Mouse (Mus musculus): ENCODE data around the gene Pilra.

Pilra gene

DNA sequence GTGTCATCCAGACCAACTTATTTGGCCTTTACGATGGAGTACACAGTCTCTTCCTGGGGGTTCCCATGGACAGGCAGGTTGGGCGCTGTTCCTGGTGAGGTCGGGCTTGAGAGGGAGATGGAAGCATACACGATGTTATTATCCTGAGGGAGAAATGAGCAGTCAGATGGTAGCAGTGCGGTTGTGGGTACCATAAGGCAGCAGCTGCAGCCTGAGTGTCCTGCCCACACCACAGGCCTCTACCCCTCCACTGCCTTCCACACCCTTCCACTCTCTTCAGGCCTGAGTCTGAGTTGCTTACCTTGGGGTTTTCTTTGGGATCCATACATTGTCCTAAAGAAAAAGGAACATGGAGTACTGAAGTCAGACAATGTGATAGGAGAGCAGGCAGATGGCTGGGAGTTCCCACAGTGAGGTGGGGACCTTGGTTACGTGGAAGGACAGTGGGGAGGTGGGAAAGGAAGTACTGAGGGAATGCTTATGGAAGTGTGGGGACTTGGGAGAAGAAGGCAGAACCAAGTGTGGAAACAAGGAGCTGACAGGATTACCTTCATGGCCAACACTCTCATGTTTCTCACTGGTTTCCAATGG, 12.5 kb downstream of the Pilra start:
- DNase-seq (ENCODE audit: low read depth): no peak

DNA sequence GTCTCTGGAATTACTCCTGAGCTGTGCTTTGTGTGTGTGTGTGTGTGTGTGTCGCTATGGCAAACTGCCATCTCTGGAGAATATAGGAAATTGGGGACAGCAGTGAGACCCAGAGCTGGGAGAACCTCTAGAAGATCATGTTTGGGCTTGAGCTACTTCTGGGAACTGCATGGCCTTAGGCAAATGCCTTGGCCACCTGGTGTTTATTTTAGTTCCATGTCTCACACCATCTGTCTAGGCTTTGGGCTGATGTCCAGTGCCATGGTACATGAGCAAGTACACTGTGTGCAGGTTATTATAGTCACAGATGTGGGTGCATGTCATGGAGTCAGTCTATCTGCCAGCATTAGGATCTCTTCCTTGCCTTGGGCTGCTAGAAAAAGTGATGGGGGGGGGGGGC, 13.5 kb downstream of the Pilra start:
- DNase-seq (ENCODE audit: low read depth): no peak

DNA sequence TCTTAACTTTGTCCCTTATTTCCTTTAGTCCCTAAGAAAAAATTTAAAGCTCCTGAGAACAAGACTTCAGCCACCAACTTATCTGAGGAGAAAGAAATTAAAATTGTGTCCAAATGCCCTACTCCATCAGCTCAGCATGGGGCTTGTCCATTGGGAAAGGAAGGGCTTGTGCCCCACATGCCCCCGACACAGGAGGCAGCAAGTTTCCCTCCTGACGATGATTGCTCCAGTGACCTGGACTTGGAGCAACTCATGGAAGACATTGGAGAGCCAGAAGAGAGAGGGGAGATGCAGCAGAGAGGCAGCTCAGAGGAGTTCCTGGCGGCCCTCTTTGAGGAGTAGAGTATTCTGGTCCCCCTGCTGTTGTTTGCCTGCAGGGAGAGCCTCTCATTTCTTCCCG, 14.0 kb downstream of the Pilra start:
- DNase-seq (ENCODE audit: low read depth): no peak

DNA sequence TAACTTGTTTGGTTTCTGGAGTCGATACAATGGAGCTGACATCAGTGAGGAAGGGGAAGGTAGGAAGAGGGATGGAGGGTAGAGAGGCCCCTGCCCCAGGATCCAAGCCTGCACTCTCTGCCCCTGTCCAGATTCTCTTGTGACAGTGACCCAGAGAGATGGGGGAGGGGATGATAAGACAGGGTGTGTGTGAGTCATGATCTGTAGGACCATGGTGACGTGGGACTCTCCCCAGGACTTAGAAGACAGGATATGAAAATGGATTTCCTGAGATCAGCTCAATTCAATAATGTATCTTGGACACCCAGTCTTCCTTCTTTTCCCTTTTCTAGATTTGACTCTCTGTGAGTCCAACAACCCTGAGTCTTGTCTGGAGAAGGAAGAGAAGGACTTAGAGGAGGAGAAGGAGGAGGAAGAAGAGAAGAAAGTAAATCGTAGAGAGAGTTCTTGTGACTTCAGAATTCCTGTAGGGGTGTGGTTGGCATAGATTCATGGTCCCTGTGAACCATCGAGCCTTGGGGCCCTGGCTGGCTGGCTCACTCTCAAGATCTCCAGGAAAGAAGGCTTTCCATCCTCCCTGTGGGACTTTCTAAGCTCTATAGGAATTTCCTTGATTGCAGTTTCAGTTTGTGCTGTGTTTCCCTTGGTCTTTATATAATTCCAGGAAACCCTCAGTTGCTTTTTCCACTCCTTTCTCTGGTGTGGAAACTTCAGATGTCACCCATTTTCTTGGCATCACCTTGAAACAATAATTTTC, 18.4 kb downstream of the Pilra start:
- peak; percentile 37 for DNase-seq (ENCODE audit: low read depth)

DNA sequence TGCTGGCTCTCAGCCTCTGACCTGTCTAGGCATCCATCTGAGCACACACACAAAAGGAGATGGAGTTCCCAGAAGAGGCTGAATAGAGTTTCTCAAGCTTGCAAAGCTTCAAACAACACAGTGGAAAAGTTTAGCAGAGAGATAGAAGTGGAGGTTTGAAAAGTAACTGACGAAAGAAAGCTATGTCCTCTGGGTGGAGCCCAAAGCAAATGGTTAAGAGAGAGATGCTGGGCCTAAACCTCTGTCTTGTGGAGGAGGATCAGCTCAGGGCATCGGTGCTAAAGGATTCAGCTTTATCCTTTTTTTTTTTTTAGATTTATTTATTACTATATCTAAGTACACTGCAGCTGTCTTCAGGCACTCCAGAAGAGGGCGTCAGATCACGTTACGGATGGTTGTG, 27.8 kb downstream of the Pilra start:
- DNase-seq (ENCODE audit: low read depth): no peak

DNA sequence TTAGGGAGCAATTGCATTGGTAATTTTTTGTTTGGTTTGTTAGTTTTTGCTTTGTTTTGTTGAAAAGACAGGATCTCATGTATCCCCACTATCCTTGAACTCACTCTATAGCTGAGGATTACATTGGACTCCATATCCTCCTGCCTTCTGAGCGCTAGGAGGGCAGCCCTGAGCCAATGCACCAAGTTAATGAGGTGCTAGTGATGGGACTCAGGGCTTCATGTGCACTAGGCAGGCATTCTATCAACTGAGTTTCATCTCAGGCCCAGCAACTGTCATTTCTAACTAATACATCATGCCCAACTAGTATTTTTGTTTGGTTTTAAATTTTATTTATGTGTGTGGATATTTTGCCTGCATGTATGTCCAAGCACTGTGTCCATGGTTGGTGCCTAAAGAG, 29.9 kb downstream of the Pilra start:
- no peak for DNase-seq (ENCODE audit: low read depth)

DNA sequence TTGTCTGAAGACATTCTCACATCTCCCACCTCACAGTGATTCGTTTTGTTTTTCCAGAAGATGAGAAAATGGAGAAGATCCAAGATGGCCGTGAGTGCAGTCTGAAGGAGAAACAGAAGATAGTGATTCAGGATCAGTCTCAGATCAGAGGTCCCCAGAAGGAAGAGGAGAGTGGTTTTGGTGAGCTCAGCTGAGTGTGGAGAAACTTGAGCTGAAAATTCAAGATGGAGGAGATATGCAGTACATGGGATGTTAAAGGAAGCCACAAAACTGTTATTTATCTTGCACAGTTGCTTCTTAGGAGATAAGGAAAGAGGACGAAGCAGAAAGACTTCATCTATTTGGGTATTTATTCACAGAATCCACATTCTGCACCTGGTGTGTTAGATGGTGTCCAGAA, 35.2 kb downstream of the Pilra start:
- DNase-seq (ENCODE audit: low read depth): peak; percentile 36

DNA sequence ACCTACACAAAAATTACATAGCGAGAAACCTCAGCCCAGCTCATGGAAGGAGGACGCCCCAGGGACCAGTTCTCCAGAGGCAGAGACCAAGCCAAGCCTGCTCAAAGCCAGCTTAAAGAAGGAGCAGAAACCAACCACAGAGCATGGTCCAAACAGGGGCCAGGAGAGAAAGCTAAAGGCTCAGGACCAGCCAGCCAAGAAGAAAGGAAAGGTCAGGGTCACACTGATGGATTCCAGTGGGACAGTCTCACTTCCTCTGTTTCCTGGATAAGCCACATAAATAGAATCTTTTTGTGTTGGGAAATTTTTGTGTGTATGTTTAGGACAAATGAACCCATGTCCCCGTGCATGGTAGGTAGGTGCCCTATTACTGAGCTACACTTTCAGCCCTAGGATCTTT, 39.5 kb downstream of the Pilra start:
- no peak for DNase-seq (ENCODE audit: low read depth)

DNA sequence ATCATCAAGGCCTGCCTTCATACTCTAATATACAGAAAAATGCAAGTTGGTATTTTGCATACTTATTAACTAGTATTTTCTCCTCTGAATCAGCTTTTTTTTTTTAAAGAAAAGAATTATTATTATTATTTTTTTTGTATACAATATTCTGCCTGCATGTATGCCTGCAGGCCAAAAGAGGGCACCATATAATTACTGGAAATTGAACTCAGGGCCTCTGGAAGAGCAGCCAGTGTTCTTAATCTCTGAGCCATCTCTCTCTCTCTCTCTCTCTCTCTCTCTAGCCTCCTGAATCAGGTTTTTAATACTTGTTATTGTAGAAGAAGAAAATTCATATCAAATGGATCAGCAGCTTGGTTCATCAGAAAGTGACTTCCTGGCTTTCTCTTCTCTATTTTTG, 44.5 kb downstream of the Pilra start:
- DNase-seq (ENCODE audit: low read depth): peak; percentile 53

DNA sequence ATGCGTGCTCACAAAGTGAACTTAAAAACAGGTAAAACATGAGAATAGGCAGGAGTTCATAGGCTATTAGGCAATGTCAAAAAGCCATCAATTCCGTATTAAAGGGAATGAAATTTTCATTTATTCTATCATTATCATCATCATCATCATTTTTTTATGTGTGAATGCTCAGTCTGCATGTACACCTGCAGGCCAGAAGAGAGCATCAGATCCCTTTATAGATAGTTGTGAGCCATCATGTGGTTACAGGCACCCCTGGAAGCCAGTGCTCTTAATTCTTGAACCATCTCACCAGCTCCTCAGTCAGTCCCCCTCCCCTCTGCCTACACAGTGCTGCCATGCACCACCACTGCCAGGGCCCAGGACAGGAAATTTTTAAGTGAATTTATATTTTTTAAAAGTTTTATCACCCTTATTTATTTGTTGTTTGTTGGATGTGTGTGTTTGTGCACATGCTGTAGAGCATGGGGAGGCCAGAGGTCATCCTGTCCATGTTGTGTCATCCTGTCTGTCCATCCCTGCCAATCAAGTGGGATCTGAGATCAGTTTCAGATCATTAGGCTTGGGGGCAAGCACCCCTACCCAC, 47.0 kb downstream of the Pilra start:
- no peak for DNase-seq (ENCODE audit: low read depth)

DNA sequence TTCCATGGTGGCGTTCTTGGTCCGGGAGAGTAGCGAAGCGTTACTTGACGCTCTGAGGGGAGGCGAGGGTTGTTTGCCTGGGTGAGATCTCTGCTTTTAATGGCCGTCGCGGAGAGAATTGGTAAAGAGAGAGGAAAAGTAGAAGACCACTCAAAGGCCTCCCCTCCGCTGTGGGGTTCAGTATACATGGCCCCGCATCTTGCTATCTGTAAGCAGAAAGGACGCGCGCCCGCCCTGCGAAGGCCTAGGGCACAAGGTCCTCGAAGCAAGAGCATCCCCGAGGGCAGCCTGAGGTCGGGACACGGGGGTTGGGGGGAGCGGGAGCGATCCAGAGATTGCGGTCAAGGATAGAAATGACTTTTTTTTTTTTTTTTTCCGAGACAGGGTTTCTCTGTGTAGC, 47.9 kb downstream of the Pilra start:
- no peak for DNase-seq (ENCODE audit: low read depth)

DNA sequence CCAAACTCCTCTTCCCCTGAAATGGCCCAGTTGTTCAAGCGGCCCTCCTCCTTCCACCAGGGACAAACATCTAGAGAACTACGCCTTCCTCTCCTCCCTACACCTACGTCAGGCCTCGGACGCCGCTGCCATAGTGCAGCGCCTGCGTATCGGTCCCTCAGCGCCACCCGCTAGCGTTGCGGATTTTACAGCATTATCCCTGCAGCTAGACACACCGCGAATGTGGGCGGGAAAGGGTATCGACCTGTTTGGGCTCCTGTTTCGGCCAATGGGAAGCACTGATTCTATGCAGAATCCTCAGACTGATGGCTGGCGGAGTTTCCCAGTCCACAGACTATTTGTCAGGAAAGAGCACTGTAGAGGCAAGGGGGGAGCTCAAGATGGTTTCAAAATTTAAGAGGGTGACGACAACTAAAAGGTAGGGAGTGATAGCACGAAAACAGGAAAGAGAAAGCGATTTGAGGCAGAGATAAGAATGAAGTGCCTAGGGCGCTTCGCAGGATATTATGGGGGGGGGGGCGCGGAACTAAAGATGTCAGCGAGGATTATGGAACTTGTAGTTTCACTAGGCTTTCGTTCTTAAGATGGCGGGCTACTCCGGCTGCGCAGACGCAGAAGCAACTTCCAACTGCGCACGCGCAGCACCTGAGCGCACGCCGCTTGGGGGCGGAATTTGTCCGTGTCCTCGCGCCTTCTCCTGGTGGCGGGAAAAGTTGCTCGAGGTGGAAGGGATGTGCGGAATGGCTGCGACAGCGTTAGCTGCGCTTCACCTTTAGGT, 48.7 kb downstream of the Pilra start, which contains the start of the genes Mepce and Zcwpw1:
Gene Mepce, minus strand, starts transcription at position 505 of the 778 bp plus-strand sequence.
Gene Zcwpw1, plus strand, starts transcription at position 648 of the 778 bp plus-strand sequence.
- peak; percentile 98 for DNase-seq (ENCODE audit: low read depth)

DNA sequence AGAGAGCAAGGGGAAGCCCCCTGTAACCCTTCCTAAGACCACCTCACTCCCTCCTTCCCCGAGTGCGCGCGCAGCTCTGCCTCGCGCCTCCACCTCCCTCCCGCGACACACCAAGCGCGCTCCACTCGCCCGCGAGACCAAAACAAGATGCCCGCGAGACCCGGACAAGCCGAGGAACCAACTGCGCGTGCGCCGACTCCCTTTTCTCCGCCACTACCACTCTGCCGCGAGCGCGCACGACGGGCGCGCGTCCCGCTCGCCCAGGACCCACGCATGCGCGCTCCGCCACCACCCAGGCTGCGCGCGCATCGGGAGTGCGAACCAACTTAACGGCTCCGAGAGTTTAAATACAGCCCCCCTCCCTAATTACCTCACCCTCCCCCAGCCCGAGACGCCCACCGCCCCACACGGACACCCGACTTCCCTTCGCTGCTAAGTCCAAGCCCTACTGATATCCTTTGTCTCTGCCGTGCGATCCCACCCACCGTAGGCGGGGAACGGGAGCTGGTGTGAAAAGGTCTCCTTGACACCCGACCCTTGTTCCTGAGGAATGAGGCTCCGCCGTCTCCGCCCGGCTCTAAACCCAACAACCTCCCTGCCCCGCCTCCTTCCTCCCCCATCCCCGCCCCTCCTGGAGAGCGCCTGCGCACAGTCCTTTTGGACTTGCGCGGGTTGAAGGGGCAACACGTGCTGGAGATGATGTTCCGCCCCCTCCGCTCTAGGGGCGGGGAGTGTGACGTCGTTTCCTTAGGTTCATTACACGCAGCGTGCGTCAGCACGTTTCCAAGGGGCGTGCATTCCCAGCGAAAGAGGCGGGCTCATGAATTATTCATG, 49.8 kb downstream of the Pilra start:
- DNase-seq (ENCODE audit: low read depth): peak; percentile 100

DNA sequence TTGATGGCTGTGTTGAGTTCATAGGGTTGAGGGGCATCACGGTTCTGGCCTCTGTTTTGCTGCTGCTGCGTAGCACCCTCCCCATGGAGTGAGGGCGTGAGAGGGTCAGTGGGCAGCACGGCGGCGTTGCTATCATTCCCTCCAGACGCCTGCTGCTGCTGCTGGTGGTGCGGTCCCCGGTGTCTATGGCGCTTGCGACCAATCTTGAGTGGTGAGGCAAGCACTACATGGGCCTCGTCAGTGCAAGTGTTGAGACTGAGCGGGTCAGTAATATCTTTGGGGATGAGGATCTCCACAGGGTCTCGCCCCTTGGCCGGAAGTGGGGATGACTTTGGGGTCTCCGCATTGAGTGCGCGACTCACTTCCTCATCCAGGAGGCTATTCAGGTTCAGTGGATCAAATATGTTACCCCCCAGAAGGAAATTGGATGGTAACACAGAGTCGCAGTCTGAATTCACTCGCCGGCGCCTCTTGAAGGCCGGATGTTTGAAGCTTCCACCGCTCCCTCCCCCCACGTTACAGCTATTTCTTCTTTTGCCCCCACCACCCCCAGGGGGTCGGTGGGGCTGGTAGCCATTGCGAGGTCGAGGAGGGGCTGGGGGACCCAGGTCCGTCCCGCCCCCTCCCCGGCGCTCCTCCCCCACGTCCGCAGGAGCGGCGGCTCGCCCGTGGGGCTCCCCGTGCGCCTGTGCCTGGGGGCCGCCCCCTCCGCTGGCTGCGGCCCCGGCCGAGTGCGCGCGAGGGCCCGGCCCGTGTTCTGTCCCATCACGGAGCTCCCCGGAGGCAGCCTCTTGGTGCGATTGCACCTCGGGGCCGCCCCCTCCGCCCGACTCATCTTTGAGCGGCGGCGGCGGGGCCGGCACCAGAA, 50.7 kb downstream of the Pilra start:
- peak; percentile 42 for DNase-seq (ENCODE audit: low read depth)

DNA sequence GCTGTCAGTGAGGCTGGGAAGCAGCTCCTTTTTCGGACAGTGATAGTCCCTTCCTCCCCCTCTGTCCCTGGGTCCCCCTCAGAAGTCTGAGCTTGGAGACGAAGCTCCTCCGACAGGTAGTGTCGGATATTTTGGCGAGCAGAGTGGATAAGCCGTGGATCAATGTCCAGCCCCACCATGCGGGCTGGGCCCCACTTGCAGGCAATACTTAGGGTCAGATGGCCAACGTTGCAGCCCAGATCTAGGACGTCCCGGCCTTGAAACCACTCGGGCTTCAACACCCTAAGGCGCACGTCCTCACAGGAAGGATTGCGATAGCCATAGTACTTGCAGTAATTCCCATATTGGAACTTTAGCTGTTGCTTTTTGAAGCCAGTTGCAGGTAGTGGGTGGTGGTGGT, 51.5 kb downstream of the Pilra start:
- no peak for DNase-seq (ENCODE audit: low read depth)

DNA sequence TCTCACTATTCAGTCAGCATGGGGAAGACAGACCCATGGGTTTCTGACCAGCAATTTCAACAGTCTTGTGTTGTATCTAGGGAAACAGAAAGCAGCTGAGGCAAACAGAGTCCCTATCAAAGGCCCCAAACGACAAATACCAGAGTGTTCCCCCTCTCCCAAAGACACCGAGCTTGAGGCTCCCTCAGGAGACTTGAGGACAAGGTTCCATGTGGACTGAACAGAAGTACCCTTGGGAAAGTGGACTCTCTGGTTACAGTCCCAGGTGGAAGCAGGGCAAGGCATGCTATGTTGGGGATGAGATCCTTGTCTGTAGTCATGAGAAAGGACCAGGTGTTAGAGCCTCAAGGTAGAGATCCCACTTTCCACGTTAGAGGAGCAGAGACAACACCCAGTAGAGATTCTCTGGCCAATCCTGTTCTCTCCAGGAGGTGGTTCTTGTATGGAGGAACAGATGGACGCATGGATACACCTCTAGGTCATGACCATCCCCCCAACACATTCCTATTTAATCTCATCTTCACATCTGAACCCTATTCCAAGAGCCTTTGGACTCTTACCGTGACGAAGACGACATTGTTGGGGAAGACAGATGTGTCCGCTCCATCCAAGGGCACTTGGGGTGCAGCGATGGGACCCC, 52.1 kb downstream of the Pilra start:
- DNase-seq (ENCODE audit: low read depth): no peak

DNA sequence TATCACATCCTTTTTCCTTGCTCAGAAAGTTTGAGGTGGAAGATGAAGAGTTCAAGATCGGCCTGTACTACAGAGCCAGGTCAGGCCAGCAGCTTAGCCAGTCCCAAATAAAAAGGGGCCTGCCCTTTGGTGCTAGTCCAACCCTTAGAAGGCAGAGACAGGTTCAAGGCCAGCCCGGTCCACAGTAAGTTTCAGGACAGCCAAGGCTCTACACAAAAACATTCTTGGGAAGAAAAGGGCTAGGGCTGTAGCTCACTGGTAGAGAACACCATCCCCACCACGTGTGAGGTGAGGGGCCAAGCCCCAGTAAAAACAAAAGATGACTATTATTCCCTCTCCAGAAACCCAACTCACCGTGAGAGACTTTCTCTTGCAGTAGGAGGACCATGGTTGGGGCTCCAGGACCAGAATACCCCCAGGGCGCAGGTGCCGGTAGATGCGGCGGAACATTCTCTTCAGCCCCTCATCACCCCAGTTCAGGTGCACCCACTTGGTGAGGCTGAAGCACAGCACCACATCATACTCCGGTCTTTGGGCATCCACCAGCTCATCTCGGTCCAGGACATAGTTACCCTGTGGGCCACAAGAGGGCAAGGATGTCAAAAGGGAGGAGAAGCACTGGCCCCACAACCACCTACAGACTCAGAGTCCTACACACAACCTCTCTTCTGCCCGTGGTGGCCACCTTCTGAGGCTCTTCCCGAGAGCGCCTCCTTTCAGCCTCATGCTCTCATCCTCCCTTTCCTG, 53.1 kb downstream of the Pilra start:
- no peak for DNase-seq (ENCODE audit: low read depth)

DNA sequence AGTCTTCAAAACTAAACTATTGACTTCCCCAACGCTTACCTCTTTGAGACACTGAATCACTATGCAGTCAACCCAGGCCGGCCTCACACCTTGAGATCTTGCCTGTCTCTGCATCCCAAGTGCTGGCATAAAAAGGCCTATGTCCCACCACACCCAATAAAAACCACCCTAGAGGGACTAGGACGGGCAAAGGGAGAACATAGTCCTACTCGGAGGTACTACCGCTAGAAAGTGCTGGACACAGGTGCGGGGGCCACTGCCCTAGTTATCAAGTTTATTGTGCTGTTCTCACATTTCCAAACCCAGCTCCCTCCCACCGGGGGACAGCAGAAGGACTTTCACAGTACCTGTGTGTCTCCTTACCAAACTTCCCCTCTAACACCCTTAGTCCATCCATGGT, 54.4 kb downstream of the Pilra start:
- DNase-seq (ENCODE audit: low read depth): no peak

All from 416B (cell line).